Mouse (Mus musculus) stomach, embryonic 15.5 days (tissue): Measurements from ENCODE around the gene Mpig6b. TPM values are rescaled to one million over a fixed set of nuclear protein-coding genes. Genes with fewer than 3 reads are reported as not detected.
A peak's percentile ranks its signal among the peaks of the same experiment; 100 is the strongest.

Experiments used
- ATAC-seq: fragments of 200-750 bp; cut with Nextera tagmentation; 2 replicates; pipeline ENCODE4 v1.8.0; 2017; ENCODE audit warnings: low read depth, moderate number of reproducible peaks, moderate TSS enrichment; ENCODE audit not compliant: insufficient read depth, low FRiP score
- H3K27ac ChIP-seq: fragments of 300-500 bp; sonication (generic); 2 replicates; pipeline ENCODE4 v1.5.1; 2015; ENCODE audit warnings: mild to moderate bottlenecking, inconsistent platforms
- H3K27me3 ChIP-seq: fragments of 300-500 bp; sonication (generic); replicated peaks from 2 replicates; pipeline ENCODE4 v1.6.1; 2015; ENCODE audit warnings: inconsistent platforms
- H3K36me3 ChIP-seq: fragments of 300-500 bp; sonication (generic); 2 replicates; pipeline ENCODE4 v1.6.1; 2015; ENCODE audit warnings: inconsistent platforms
- H3K4me1 ChIP-seq: fragments of 300-500 bp; sonication (generic); 2 replicates; pipeline ENCODE4 v1.6.1; 2015; ENCODE audit warnings: inconsistent platforms
- H3K4me2 ChIP-seq: fragments of 300-500 bp; sonication (generic); 2 replicates; pipeline ENCODE4 v1.6.1; 2015; ENCODE audit warnings: mild to moderate bottlenecking, inconsistent platforms
- H3K4me3 ChIP-seq: fragments of 300-500 bp; sonication (generic); replicated peaks from 2 replicates; pipeline ENCODE4 v1.5.1; 2015; ENCODE audit warnings: inconsistent platforms
- H3K9ac ChIP-seq: fragments of 300-500 bp; sonication (generic); 2 replicates; pipeline ENCODE4 v1.6.1; 2015; ENCODE audit warnings: inconsistent platforms
- H3K9me3 ChIP-seq: fragments of 300-500 bp; sonication (generic); 2 replicates; pipeline ENCODE4 v1.6.1; 2016; ENCODE audit warnings: inconsistent platforms
- WGBS: fragments of 180-500 bp; shearing (Covaris S2); methylation state at CpG from one replicate; pipeline ENCODE4 v1.1.7; 2015; 5-methylcytosine and 5-hydroxymethylcytosine counted together
- polyA plus RNA-seq: library from polyadenylated mRNA; unstranded; fragments of >200 nt; fragmentation: Nextera tagmentation; extraction: Ambion mirVana; gene quantifications from 2 replicates; pipeline ENCODE4 v1.2.1, GENCODE M21; 2015

Gene Mpig6b
- polyA plus RNA-seq, 1 experiment from 2014 or later: 0.44 TPM

GRCm38 (mm10) chr17:35052271-35052798 is 13.6 kb downstream of the Mpig6b start:
- Histone ChIP-seq H3K9ac (peak overlapping the region; percentile 78; the same call in 1 of the 2 replicates), H3K27me3 (no peaks in the 10 kb centered on the region), H3K4me3 (peak overlapping the region; percentile 65), H3K4me2 (peak overlapping the region; percentile 80), H3K36me3 (peaks cover 32% of the 10 kb centered on the region), H3K27ac (peak overlapping the region; percentile 98), H3K4me1 (peaks cover 29% of the 10 kb centered on the region), H3K9me3 (no peaks in the 10 kb centered on the region)
- WGBS: 72% methylated on average over 12 of the region's 12 CpGs
- ATAC-seq: no peak

GRCm38 (mm10) chr17:35051156-35052086 is 14.6 kb downstream of the Mpig6b start:
- peak overlapping the region; percentile 80 for H3K4me2 ChIP-seq
- H3K4me1 ChIP-seq: peaks cover 32% of the 10 kb centered on the region
- H3K4me3 ChIP-seq: peak overlapping the region; percentile 65
- H3K36me3 ChIP-seq: peaks cover 28% of the 10 kb centered on the region
- no peaks in the 10 kb centered on the region for H3K27me3 ChIP-seq
- ATAC-seq: peak; percentile 54
- peak overlapping the region; percentile 78 for H3K9ac ChIP-seq
- no peaks in the 10 kb centered on the region for H3K9me3 ChIP-seq
- peak overlapping the region; percentile 98 for H3K27ac ChIP-seq
- WGBS: under 1% methylated on average over 21 of the region's 21 CpGs

- peaks cover 41% of the 10 kb centered on the region for H3K4me1 ChIP-seq
- peak overlapping the region; percentile 80 for H3K4me2 ChIP-seq
- H3K27ac ChIP-seq: peak overlapping the region; percentile 98
- peak; percentile 10; the same call in 1 of the 2 replicates for ATAC-seq
- no peaks in the 10 kb centered on the region for H3K9me3 ChIP-seq
- H3K4me3 ChIP-seq: peak overlapping the region; percentile 65
- peaks cover 18% of the 10 kb centered on the region for H3K36me3 ChIP-seq
- H3K27me3 ChIP-seq: no peaks in the 10 kb centered on the region
- H3K9ac ChIP-seq: peak overlapping the region; percentile 70
- under 1% methylated on average over 27 of the region's 27 CpGs for WGBS
These were observed 15.7 kb downstream of the Mpig6b start for GRCm38 (mm10) chr17:35050126-35050750.

GRCm38 (mm10) chr17:35049561-35050016 is 16.4 kb downstream of the Mpig6b start, which contains the start of gene Clic1:
TSS of gene Clic1 (plus strand) at chr17:35049966.
- peak within 1 kb of the TSS; percentile 70 for H3K9ac ChIP-seq
- H3K4me3 ChIP-seq: peak within 1 kb of the TSS; percentile 65
- H3K27me3 ChIP-seq: no peaks in the 10 kb centered on the region
- 0 out of 2 replicates have a peak, but pooled peaks have one; percentile 3 for ATAC-seq
- peak within 1 kb of the TSS; percentile 98 for H3K27ac ChIP-seq
- no peaks in the 10 kb centered on the region for H3K9me3 ChIP-seq
- H3K4me1 ChIP-seq: peaks cover 44% of the 10 kb centered on the region
- peaks cover 14% of the 10 kb centered on the region for H3K36me3 ChIP-seq
- peak within 1 kb of the TSS; percentile 80 for H3K4me2 ChIP-seq
- WGBS: under 1% methylated on average over 11 of the region's 11 CpGs

- no peaks in the 10 kb centered on the region for H3K9me3 ChIP-seq
- peak overlapping the region; percentile 98 for H3K27ac ChIP-seq
- peaks cover 9% of the 10 kb centered on the region for H3K36me3 ChIP-seq
- H3K4me3 ChIP-seq: peak overlapping the region; percentile 65; the same call in 1 of the 2 replicates
- no peaks in the 10 kb centered on the region for H3K27me3 ChIP-seq
- peak overlapping the region; percentile 80 for H3K4me2 ChIP-seq
- ATAC-seq: no peak
- 68% methylated on average over 5 of the region's 5 CpGs for WGBS
- peaks cover 47% of the 10 kb centered on the region for H3K4me1 ChIP-seq
- no peak overlapping the region for H3K9ac ChIP-seq
These were observed 17.0 kb downstream of the Mpig6b start for GRCm38 (mm10) chr17:35048932-35049440.

- peak overlapping the region; percentile 98 for H3K27ac ChIP-seq
- no peaks in the 10 kb centered on the region for H3K9me3 ChIP-seq
- H3K27me3 ChIP-seq: no peaks in the 10 kb centered on the region
- no peak overlapping the region; the same call in 1 of the 2 replicates for H3K4me3 ChIP-seq
- no peak for ATAC-seq
- no peak overlapping the region for H3K9ac ChIP-seq
- H3K36me3 ChIP-seq: peaks cover 5% of the 10 kb centered on the region; the same call in 1 of the 2 replicates
- peaks cover 45% of the 10 kb centered on the region for H3K4me1 ChIP-seq
- peak overlapping the region; percentile 98 for H3K4me2 ChIP-seq
- 23% methylated on average over 11 of the region's 11 CpGs for WGBS
These were observed 17.6 kb downstream of the Mpig6b start for GRCm38 (mm10) chr17:35048149-35048931.

- Histone ChIP-seq H3K36me3 (peaks cover 1% of the 10 kb centered on the region; the same call in 1 of the 2 replicates), H3K4me3 (no peak overlapping the region; the same call in 1 of the 2 replicates), H3K4me1 (peaks cover 44% of the 10 kb centered on the region), H3K9me3 (no peaks in the 10 kb centered on the region), H3K27me3 (no peaks in the 10 kb centered on the region), H3K9ac (no peak overlapping the region), H3K4me2 (peak overlapping the region; percentile 98), H3K27ac (peak overlapping the region; percentile 98)
- 31% methylated on average over 1 of the region's 1 CpGs for WGBS
- no peak for ATAC-seq
These were observed 18.3 kb downstream of the Mpig6b start for GRCm38 (mm10) chr17:35047688-35048087.

- H3K4me3 ChIP-seq: peak within 1 kb of the TSS; percentile 62
- peak within 1 kb of the TSS; percentile 92 for H3K9ac ChIP-seq
- ATAC-seq: peak; percentile 96
- peak within 1 kb of the TSS; percentile 98 for H3K4me2 ChIP-seq
- H3K36me3 ChIP-seq: no peaks in the 10 kb centered on the region
- 1% methylated on average over 33 of the region's 33 CpGs for WGBS
- H3K27me3 ChIP-seq: no peaks in the 10 kb centered on the region
- peaks cover 37% of the 10 kb centered on the region for H3K4me1 ChIP-seq
- no peaks in the 10 kb centered on the region for H3K9me3 ChIP-seq
- peak within 1 kb of the TSS; percentile 98 for H3K27ac ChIP-seq
These were observed 19.1 kb downstream of the Mpig6b start, which contains the start of gene Msh5 for GRCm38 (mm10) chr17:35046681-35047455. TSS of gene Msh5 (minus strand) at chr17:35046745.

- H3K27ac ChIP-seq: peak overlapping the region; percentile 98
- WGBS: 3% methylated on average over 45 of the region's 48 CpGs
- H3K36me3 ChIP-seq: no peaks in the 10 kb centered on the region
- H3K27me3 ChIP-seq: no peaks in the 10 kb centered on the region
- no peaks in the 10 kb centered on the region for H3K9me3 ChIP-seq
- H3K4me3 ChIP-seq: peak overlapping the region; percentile 62
- peak overlapping the region; percentile 92 for H3K9ac ChIP-seq
- H3K4me2 ChIP-seq: peak overlapping the region; percentile 98
- H3K4me1 ChIP-seq: peaks cover 36% of the 10 kb centered on the region
- ATAC-seq: no peak
These were observed 19.9 kb downstream of the Mpig6b start for GRCm38 (mm10) chr17:35045807-35046680.
